Mouse (Mus musculus) left cerebral cortex, adult 18-20 months (tissue): Measurements from ENCODE around the gene Acvr1b. TPM values are rescaled to one million over a fixed set of nuclear protein-coding genes. Genes with fewer than 3 reads are reported as not detected.

Experiments used
- DNase-seq, 2 experiments: peaks; one replicate each; pipeline ENCODE4 v3.0.0; 2021 to 2022; ENCODE audit warnings: low spot score in 2 of 2, mixed read lengths in 1 of 2
- total RNA-seq, 2 experiments: library from RNA; stranded (reverse); gene quantifications; 2 replicates each; pipeline ENCODE4 v1.2.3; 2021

Gene Acvr1b
- total RNA-seq, 2 experiments from 2014 or later: 102 to 112 TPM

- DNase-seq: no peak
Observed at GRCm38 (mm10) chr15:101174294-101175130, 645 bp downstream of the Acvr1b start.

- no peak for DNase-seq
Observed at GRCm38 (mm10) chr15:101175131-101175460, 1.2 kb downstream of the Acvr1b start.

GRCm38 (mm10) chr15:101175613-101176283, 1.9 kb downstream of the Acvr1b start:
- DNase-seq: peak in 1 of 2 experiments; percentile 25

- DNase-seq: no peak
Observed at GRCm38 (mm10) chr15:101176284-101176680, 2.4 kb downstream of the Acvr1b start.

GRCm38 (mm10) chr15:101176795-101177691, 3.2 kb downstream of the Acvr1b start:
- no peak for DNase-seq

- no peak for DNase-seq
Observed at GRCm38 (mm10) chr15:101180363-101181105, 6.7 kb downstream of the Acvr1b start.

GRCm38 (mm10) chr15:101181106-101181466, 7.2 kb downstream of the Acvr1b start:
- no peak for DNase-seq

GRCm38 (mm10) chr15:101181500-101181899, 7.6 kb downstream of the Acvr1b start:
- DNase-seq: no peak

- DNase-seq: no peak
Observed at GRCm38 (mm10) chr15:101182676-101183075, 8.8 kb downstream of the Acvr1b start.

GRCm38 (mm10) chr15:101184300-101184699, 10.4 kb downstream of the Acvr1b start:
- DNase-seq: no peak

GRCm38 (mm10) chr15:101185549-101185948, 11.7 kb downstream of the Acvr1b start:
- no peak for DNase-seq

GRCm38 (mm10) chr15:101187907-101188306, 14.0 kb downstream of the Acvr1b start:
- DNase-seq: no peak

GRCm38 (mm10) chr15:101189981-101190761, 16.3 kb downstream of the Acvr1b start:
- no peak for DNase-seq

- no peak for DNase-seq
Observed at GRCm38 (mm10) chr15:101190762-101191150, 16.9 kb downstream of the Acvr1b start.

GRCm38 (mm10) chr15:101191459-101192259, 17.8 kb downstream of the Acvr1b start:
- DNase-seq: peak in 1 of 2 experiments; percentile 37

- no peak for DNase-seq
Observed at GRCm38 (mm10) chr15:101192260-101192640, 18.4 kb downstream of the Acvr1b start.

- no peak for DNase-seq
Observed at GRCm38 (mm10) chr15:101192651-101193050, 18.8 kb downstream of the Acvr1b start.

- DNase-seq: no peak
Observed at GRCm38 (mm10) chr15:101193971-101194370, 20.1 kb downstream of the Acvr1b start.
